Mouse (Mus musculus): ENCODE results near the gene Klf13.

Gene Klf13

DNA sequence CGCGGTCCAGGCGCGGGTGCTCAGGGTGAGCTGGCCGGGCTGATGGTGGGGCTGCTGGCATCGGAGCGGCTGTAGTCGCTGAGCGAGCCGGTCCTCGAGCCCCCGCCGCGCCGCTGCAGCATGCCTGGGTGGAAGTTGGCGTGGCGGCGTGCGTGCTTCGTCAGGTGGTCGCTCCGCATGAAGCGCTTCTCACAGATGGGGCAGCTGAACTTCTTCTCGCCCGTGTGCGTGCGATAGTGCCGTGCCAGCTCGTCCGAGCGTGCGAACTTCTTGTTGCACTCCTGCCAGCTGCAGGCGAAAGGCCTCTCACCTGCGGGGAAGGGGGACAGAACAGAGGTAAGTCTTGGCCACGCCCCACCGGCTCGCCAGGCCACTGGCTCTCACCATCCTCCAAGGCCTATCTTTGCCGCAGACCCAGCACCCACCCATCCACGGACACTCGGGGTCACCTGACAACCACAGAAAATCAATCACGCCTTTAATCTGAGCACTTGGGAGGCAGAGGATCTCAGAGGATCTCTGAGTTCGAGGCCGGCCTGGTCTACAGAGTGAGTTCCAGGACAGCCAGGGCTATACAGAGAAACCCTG lies 47.1 kb downstream of the Klf13 start:
- intact Hi-C loops (cut with DNase I) = no loop called here

DNA sequence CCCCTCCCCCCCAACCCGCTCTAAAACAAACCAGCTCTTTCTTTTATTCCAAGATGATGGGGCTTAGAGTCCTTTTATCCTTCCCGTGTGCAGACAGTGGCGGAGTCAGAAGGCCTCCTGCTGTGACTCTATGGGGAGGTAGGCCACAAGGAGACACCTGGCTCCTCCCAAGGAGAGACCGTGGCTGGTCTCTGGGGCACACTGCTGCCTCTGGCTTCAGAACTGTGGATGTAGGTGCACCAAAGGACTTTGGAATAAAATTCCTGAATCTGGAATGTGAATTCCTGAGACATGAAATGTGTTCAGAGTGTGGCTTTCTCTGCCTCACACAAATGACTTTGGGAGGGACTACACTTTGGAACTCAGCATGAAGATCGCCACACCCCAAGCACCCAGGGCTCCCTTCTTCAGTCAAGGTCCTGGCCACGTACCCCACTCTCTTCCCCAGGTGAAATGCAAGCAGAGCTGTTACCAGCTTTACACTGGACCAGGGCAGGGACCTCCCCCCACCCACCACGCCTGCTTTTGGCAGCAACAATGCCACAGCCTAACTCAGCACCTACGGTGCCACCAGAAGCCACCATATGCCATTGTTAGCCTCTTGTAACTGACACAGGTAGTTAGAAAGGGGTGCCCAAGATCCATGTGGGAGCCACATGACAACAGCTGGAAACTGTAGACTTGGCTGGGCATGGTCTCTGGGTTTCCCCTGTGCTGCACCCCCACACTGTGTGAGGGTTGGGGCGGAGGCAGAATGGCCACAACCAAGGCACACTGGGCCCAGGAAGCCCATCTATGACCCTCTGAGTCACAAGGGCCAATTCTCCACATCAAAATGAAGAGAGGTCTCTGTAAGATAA lies 49.4 kb downstream of the Klf13 start:
- intact Hi-C loops (cut with DNase I) = no loop called here

DNA sequence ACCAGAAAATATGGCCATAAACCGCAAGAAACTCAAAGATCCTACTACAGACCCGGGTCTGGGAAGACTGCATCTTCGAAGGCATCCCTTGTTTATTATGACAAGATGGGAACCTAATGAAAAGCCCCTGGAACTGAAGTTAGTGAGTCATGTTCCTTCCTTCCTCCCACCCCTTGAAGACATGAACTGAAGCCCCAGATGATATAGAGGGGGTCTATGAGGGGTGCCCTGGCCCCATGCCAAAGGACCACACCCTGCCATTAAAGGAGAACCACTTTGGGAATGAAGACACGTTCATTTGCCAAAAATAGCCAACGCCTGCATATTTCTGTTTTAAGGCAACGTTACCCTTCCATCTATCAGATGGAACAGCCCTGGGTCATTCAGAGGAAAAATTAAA lies 50.0 kb downstream of the Klf13 start:
- intact Hi-C loops (cut with DNase I) = no loop called here

DNA sequence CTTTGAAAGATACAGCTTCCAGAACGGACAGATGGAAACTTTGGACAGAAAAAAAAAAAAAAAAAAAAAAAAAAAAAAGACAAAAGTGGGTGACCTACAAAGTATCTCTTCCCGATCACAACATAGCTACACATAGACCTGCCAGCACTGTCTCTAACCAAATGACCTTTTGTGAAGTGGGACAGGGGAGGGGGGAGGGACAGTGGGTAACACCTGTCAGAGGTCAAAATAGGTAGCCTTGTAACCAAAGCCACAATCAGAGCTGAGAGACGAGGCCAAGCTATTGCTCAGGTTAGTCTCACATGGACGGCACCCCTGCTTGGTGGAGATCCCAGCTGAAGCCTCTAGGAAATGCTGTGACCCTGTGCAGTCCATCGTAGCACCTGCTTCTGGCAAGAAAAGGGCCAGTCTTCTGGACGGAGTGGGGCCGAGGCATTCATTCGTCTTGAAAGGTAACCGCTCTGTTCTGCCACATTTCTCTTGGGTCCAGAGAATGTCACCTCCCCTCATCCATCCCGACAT lies 51.1 kb downstream of the Klf13 start:
- intact Hi-C loops (cut with DNase I) = no loop called here

DNA sequence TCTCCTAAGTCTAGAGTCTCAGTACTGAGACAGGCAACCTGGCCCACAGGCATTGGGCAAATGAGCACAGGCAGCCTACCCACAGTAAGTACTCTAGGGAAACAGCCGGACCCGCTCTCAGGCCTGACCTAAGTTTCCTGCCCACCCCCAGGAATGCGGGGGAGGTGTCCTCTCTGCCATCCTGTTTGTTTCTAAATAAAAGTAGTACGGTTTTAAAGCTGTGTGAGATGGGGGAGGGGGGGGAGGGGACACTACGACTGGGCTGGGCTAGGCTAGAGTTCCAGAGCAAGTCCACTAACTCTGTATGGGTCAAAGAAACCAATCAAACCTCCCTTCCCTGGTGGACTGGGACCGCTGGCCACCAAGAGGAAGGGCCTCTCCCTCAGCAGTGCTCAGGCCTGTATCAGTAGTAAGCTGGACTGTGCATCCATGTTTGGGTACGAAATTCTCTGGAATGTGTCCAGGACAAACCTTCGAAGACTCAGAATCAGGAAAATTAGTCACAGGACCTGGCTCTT lies 51.6 kb downstream of the Klf13 start:
- intact Hi-C loops (cut with DNase I) = no loop called here

DNA sequence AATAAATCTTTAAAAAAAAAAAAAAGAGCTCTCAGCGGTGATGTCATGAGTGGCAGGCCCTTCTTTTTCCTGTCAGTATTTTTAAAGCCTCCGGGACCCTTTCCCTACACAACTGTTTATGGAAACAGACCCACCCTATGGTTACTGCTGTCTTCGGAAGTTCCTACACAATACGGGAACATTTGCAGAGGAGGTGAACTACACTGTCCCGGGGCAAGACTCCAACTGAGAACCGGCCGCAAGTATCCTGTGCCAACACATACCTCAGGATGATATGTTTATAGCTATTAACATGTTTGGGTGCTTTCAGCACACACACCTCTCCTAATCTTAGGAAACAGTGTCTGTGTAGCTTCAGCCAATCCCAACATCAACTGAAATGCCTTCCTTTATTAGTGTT lies 53.7 kb downstream of the Klf13 start:
- intact Hi-C loops (cut with DNase I) = no loop called here

DNA sequence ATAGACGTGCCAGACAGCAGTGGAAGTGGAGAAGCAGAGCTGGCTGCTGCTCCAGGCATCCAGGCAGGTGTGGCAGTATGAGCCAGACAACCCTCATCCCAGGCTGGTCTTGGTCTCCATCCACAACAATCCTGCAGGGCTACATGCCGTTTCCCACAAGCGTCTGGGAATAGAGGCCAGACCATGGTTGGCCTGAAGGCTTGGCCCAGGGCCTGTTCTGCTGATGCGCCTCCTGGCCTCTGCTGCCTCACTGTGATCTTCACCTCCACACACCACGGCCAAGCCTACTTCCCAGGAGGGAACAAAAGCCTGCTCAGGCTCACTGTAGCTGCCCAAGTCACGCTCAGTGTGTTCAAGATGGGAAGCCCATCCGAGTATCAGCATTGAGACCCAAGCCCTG lies 56.0 kb downstream of the Klf13 start:
- intact Hi-C loops (cut with DNase I) = no loop called here

DNA sequence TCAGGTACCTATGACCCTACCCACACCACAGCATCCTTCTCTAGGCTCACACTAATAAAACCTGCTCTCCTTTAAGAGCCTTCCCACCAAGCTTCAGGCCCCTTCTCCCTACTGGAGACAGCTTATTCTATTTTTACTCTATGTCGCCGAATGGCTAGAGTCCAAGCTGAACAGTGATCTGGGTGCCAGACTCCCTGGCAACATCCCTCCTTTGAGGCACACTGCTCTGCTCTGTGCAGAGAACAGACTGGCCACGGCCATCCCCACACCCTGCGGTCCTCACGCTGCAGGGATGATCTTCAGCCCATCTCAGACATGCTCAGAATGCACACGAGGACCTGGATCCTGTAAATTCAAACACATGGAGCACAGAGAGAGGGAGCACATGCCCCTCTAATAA lies 59.1 kb downstream of the Klf13 start:
- intact Hi-C loops (cut with DNase I) = no loop called here

DNA sequence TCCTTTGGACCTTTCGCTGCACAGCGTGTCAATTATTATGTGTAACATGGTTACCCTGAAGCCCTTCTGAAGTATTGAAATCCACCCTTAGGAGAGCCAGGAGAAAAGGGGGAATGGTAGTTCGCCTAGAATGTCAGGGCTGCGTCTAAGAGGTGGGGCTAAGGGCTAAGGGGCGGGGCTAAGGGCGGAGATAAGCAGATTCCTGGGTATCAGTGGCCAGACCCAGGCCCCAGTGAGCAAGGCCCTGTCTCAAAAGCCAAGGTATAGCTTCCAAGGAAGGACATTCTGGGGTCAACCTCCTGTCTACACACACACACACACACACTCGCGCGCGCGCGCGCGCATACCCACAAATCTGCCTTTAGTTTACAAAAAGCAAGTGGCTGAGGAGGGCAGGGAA lies 61.1 kb downstream of the Klf13 start:
- intact Hi-C loops (cut with DNase I) = no loop called here

DNA sequence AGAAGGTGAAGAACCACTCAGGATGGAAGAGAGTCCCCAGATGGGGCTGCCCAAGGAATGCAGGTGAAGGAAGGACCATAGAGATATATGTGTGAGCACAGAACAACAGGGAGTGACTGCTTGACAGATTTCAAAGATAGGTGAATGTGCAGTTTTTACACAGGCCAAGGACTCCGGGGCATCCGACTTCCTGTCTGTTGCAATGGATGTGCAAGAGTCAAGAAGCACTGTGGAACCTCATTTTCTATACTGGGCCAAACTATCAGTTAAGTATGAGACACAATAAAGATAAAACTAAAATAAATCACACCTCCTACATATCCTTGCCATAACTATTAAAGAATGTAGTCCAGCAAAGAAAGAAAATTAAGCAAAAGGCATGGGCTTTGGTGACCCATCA lies 62.1 kb downstream of the Klf13 start:
- intact Hi-C loops (cut with DNase I) = no loop called here

DNA sequence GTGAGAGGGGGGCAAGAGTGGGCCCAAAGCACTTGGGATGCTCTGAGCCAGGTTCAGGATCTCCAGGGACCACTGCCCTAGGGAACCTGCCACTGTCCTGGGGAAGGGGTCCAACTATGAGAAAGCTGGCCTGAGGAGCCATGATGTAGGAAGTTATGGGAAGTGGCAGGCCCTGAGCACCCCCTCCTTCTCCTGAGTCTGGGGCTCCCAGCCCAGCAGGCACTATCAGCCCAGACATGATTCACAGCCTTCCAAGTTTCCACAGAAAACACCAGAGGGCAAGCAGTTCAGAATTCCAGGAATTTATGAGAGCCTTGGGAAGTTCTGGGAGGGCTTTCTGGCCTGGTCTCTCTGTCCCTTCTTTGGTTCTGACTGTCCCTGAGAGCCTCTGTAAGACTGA lies 63.0 kb downstream of the Klf13 start:
- intact Hi-C loops (cut with DNase I) = no loop called here

DNA sequence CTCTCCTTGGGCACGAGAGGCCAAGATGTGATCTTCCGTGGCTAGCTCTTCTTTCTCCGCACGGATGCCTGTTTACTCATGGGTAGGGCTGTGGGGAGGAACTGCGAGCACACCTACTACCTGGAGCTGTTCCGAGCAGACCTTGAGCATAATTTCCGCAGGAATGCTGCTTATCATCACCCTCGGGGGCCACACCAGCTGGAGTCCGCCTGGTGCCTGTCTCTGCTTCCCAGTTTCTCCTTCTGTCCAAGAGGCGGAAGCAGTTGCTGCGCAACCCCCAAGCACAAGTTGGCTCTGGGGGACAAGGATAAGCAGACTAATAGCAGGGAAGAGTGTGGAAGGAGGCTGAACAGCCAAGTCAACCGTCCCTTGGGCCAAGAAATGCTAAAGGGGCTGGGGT lies 64.8 kb downstream of the Klf13 start:
- intact Hi-C loops (cut with DNase I) = no loop called here

DNA sequence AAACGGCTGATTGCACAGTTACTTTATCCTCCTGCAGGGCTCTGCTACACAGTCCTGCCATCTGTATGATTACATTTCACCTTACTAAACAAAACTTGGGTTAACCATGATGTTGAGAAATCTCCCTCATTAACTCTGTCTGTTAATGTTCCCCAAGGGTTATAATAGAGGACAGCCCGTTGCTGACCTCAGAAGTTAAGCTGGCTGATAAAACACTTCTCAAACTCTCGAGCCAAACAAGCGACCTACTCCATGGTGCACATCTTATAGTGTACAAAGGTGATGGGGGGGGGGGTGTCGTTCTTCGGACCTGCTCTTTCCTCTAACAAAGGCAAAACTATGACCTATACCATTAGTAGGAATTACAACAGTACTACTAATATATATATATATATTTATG lies 67.0 kb downstream of the Klf13 start:
- intact Hi-C loops (cut with DNase I) = no loop called here

DNA sequence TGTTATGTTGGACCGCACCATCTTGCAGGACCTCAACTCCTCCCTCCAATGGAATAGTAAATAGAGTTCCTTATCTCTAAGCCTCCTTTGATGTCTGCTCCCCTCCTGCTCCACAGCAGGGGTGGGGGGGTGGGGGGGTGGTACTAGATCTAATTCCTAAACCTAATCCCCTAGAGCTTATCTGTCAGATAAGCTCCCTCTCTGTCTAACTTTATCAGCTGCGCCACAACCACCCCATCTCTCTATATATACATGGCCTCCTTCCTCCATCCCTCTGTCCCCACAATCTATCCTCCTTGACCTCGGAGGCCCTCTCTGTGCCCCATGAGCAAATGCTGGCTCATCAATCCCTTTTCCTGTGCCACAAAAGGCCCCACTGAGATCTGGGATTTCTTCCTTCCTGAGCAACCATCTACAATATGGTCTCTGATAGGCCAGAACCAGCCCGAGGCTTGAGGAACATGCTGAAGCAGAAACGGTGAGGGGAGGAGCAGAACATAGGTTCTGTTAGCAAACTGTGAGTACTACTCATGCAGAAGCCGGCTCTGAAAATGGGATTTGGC lies 70.3 kb downstream of the Klf13 start:
- intact Hi-C loops (cut with DNase I) = no loop called here

DNA sequence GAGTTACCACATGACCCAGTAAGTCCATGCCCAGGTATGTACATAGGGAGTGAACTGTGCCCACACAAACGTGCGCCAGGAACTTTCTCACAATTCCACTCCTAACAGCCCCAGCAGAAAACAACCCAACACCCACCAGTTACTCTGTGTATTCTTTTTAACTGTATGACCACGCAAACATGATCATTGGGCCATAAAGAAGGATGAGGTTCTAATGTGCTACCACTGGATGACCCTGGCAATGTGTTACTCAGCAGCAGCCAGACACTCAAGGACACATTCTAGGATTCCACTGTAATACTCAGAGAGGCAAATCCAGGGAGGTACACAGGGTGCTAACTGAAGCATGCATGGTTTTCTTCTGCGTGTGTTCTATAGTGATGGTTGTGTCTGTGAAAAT lies 72.8 kb downstream of the Klf13 start:
- intact Hi-C loops (cut with DNase I) = no loop called here

DNA sequence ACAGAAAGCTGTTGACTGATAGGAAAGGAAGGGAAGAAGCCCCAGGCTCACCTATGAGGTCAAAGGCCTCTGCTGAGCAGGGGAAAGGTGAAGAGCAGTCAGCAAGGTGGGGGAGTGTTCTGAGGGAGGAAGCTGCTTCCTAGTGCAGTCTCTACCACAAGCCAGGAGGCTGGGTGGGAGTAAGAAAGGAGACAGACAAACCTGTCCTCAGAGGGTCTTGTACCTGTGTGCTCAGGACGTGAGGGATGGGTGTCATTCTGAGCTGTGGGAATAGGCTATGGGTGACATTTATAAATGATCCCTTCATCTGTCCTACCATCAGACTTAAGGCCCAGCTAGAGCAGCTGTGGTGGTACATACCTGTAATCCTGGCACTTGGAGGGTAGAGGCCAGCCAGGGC lies 75.7 kb downstream of the Klf13 start:
- intact Hi-C loops (cut with DNase I) = no loop called here

DNA sequence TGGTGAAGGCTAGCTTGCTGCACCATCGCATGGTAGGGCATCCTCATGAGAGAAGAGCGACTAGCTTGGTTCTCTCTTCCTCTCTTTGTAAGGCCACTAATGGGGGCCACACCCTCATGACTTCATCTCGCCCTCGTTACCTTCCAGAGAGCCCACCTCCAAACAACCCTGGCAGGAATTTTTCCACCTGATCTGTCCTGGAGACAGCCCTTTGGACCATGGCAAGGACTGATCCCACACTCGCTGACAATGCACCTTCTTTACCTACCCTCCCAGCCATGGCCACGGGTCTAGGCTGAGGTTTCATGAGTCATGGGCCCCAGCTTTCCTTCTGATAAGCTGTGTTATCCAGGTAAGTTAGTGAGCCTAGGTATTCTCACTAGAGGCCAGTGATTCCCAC lies 77.6 kb downstream of the Klf13 start:
- intact Hi-C loops (cut with DNase I) = no loop called here

DNA sequence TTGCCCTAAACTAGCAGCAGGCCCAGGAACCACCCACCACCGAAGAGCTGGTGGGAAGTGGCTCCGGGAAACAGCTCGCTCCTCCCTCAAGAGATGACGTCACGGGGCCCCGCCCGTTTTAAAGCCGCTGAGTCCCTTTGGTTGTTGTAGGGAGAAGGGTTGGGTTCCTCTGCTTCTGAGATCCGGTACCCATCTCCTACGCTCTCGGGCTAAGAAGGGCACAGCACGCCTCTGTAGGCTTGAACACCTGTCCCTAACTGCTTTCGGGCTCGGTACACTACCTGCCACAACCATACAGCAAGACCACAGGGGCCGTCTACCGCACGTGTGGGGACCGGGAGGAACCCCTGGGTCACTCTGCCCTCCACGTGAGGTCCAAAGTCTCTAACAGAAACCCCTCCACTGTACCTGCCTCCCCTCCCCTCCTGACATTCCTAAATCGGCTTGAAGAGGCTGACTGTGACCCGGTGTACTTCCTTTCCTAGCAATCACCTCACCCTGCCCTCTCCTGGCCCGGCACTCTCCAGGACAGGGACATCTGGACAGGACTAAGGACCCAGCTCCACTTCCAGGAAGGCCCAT lies 80.1 kb downstream of the Klf13 start:
- intact Hi-C loops (cut with DNase I) = loop anchor here (2.0 to 10.0 kb wide), 4 partner anchors 39 to 296 kb away; partner anchors contain the start of gene Trpm1

DNA sequence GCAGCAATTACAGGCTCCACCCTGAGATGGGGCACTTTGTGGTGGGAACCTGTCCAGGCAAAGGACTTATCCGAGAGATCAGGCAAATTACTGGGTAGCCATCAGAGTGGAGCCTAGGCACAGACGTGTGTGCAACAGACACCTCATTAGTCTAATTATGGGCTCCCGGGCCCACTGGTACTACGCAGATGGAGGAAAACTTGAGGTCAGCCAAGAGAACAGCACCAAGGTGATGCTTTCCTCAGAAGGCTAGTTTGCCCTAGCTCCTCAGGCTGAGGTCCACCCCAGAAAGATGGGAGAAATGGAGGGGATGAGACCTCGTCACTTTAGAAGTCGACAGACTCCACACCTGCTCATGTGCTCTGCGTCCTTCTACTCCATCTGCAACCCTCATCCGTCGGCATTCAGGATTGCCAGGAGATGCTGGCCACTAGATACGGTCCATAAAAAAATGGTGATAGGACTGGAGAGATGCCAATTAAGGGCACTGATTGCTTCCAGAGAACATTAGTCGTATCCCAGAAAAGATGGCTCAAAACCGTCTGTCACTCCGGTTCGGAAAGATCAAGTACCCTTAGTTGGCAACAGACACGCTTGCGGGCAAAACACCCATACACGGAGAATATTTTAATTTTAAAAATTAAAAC lies 80.8 kb downstream of the Klf13 start:
- intact Hi-C loops (cut with DNase I) = loop anchor here (2.0 to 10.0 kb wide), 4 partner anchors 39 to 297 kb away; partner anchors contain the start of gene Trpm1

DNA sequence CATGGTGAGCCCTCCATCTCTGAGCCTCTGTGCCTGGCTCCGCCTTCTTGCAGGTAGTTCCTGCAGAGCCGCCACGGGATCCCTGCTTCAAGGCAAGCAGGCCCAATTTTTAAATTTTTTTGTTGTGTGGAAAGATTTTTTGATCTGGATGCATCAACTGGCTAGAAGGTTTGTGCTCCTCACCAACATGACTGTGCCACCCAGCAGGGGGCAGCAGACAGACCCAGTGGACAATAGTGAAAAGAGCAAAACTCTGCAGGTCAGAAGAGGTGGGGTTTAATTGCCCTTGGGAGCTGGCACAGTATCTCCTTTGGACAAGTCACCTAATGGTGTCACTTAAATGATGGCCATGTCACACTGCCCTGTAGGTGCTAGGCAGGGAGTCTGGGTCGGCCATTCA lies 83.4 kb downstream of the Klf13 start:
- intact Hi-C loops (cut with DNase I) = loop anchor here (5.0 to 10.0 kb wide), 3 partner anchors 42 to 300 kb away; partner anchors contain the start of gene Trpm1

Data from adrenal gland (tissue).